Mouse (Mus musculus) ES-Bruce4 (cell line): Measurements from ENCODE around the gene BC037034.

Experiments
- CTCF ChIP-seq: IDR thresholded peaks from one replicate; pipeline ENCODE4 v1.8.1; 2011; ENCODE audit warnings: low read depth, low read length
- POLR2A ChIP-seq: IDR thresholded peaks from one replicate; pipeline ENCODE4 v1.8.1; 2011; ENCODE audit warnings: low read length; ENCODE audit not compliant: insufficient read depth

DNA sequence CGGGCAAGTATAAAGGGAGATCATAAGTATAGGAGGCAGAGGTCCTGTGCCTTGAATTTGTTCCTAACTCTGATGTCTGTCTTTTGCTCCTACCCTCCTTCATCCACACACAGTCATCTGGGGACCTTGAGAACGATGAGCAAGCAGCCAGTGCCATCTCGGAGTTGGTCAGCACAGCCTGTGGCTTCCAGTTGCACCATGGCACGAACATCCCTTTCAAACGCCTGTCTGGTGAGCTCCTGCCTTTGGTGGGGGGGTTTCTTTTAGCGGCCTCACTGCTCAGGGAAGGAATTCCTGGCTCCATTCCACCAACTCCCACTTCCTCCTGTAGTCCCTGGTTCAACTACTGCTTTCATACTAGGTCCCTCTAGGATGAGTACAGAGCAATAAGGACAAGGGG lies 5.3 kb downstream of the BC037034 start:
- no peak for TF ChIP-seq POLR2A
- no peak for TF ChIP-seq CTCF
